Mouse (Mus musculus) urinary bladder, adult 18-20 months (tissue): ENCODE results near the gene Olfr20.
"Not testable (repeated sequence)": the region's sequence is repeated elsewhere in the genome, so short reads cannot be mapped to it uniquely, and the experiment has no call there.

ENCODE experiments used
- DNase-seq, 2 experiments: peaks; one replicate each; pipeline ENCODE4 v3.0.0; 2022; ENCODE audit warnings: low spot score in 2 of 2, mixed read lengths in 2 of 2

Gene Olfr20

DNA sequence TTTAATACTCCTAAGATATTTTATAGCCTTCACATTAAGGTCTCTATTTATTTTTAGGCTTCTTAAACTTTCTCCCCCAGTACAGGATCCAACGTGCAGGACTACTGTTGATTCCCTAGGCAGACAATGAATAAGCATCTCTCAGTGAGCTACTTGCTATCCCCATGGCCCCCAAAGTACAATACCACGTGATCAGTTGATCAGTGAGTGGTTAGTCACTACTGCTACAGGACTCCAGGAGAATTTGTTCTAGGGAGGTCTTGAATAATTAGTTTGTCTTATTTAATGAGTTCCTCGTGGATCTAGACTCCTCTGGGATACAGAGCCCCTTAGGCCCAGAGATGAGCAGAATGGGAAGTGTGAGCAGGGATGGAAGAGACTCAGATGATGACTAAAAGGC lies at the start of gene Olfr20:
Gene Olfr20 (plus strand): TSS at position 301 of the 400 bp plus-strand sequence.
- no peak for DNase-seq

DNA sequence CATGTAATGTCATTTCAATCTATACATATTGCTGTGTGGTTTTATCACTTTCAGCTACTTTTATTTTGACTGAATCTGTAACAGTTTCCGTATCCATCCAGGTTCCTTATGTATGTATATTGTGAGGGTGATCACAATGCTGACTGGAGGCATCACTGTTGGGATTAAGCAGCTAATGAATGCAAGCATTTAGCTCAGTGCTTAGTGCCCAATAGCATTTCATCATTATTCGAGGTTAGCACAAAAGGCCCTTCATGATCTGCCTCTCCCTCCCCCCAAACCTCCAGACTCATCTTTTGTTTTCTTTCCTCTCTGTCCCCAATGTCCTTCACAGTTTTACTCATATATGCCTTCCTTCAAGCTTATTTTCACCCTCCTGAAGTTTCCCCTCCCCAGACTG lies 47.5 kb upstream of the Olfr20 start:
- no peak for DNase-seq

DNA sequence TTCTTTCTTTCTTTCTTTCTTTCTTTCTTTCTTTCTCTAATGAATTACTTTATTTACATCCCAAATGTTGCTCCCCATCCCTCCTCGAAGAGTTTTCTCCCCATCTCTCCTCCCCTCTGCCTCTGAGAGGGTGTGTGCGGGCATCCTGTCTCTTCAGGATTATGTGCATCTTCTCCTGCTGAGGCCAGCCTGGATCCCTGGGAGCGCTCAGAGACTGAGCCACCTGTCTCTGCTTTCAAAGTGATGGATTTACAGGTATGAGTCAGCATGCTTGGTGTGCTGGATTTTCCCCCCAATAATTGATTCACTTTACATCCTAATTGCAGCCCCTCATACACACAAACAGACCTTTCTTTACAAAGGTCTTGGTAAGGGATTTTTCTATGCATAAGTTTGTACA lies 34.6 kb upstream of the Olfr20 start:
- no peak for DNase-seq

DNA sequence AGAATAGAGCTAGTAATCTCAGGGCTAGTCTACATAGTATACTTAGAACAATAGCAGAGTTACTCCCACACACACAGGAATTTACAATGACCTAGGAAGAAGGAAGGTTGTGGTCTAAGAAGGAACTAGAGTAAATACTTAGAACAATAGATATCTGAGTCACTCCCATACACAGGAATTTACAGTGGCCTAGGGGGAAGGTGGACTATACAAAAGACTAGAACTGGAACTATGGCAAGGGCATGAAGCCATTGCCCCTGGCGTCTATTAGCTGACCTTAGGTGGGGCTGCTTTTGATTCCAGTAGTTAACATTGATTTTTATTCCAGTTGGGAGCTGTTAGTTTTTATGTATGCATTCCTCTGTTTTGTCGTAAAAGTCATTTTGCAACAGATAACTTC lies 32.0 kb upstream of the Olfr20 start:
- not testable (repeated sequence) for DNase-seq

DNA sequence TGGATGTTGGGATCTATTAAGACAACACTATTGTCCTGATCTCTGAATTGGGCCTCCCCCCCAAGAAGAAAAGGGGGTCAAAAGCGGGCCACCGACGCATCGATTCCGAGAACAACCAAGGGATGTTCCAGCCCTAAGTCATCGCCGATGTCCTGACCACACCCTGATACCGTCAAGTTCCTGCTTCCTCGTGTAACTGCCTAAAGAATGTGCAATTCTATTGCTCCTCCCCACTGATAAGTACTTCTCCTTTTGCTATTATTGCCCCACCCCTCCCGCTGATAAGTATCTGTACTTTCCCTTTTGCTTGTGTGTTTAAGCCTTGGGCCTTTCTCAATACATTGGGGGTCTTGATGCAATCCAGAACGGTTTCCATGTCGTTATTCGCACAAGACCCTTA lies 29.5 kb upstream of the Olfr20 start:
- not testable (repeated sequence) for DNase-seq

DNA sequence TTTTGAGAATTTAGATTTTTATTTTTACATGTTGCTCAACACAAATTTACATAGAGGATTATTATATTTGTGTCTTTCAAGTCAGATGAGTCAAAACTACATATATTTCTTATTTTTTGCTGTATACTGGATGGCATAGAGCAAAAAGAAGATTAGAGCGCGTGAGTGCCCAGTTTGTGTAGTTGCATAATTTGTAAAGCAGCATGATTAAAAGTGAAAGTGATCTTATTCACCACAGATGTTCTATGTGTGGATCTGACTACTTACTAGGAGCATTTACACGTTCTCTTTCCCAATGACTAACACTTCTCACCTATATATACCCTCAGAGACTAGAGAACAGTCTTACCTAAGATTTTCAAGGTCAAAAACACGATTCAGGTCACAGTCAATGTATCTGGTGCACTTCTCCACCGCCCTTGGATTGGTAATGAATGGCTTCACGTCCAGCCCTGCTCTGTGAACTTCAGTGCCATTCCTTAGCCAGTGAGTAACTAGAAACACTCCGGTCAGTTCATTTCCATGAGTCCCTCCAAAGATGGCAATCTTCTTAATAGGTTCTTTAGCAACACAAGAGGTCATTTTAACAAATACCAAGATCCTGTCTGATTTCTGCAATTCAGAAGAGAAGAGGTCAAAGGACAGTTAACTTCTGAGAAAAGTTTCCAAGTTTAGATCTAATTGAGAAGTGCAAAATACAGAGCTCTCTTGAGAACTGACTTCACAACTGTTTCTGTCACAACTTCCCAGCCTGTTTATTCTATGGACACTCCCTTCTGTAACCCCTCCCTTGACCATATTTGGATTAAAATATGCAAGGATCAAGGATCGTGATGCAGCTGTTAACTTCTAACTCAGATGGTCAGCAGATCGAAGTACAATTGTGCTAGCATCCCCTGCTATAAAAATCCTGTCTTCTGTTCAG lies 26.4 kb upstream of the Olfr20 start:
- DNase-seq = no peak

DNA sequence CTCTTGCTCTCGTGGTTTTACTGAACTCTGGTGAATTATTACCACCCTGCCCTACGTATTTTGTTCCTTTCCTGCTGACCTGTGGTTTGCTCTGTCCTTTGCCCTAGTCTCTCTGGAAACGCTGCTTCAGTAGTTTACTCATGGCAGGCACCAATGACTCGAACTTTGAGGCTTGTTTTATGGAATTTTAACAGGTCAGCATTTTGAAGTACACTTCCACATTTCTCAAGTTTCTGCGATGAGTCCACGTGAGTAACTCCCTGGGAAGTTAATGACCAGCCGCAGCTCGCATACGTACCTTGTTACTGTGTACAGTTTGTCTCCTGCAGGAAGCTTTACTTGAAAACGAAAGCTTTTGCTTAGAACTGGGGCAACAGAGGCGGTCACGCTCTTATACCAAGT lies 24.1 kb upstream of the Olfr20 start:
- DNase-seq = peak; percentile 14 to 16

DNA sequence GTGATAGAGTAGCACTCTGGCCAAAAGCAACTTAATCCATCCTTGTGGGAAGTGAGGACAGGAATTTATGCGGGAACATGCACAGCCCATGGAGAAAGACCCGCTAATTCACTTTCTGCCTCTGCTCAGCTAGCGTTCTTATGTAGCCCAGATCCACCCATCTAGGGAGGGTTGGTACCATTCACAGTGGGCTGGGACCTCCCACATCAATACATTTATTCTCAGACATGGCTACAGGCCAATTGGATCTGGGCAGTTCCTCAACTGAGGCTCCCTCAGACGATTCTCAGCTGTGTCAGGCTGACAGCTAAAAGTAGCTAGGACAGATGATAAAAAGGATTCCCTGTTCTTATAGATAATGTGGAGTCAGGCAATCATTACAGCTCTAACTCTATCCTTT lies 23.2 kb upstream of the Olfr20 start:
- no peak for DNase-seq

DNA sequence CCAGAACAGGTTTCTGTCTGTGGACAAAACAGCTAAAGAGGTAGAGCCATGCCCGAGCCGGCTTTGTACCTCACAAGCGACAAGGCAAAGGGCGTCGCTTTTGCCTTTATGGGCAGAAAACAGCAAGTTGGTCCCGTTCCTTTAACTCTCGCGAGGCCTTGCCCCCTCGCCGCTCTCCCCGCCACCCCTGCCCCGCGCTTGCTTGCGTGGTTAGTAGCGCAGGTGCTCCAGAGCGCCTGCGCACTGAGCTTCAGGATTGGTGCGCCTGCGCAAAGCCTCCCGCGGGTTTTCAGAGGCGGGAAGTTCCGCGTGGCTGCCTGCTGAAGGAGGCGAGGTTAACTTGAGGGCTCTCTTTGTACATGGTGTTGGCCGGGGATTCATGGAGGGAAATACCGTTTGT lies 21.1 kb upstream of the Olfr20 start, which contains the start of the genes Aspa, Gm49340 and Spata22:
Gene Aspa (minus strand): TSS at position 155 of the 400 bp plus-strand sequence.
Gene Gm49340 (plus strand): TSS at position 300 of the 400 bp plus-strand sequence.
Gene Spata22 (plus strand): TSS at position 300 of the 400 bp plus-strand sequence.
- no peak for DNase-seq

DNA sequence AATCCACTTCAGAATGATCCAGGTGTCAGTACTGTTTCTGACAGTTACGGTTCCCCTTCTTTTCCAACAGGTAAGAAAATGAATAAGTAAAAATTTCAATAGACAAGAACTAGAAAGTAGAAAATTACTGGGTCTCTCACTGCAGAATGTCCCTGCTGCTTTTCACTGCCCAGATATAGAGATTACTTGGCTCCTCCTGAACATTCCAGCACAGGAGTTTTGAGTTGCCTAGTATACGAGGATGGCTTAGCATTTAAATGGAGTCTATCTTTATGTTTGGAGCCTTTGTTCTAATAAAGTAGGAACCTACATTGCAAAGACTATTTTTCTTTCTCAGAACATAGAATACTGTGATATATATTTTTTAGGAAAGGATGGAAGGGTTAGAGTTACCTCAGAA lies 17.2 kb upstream of the Olfr20 start:
- no peak for DNase-seq

DNA sequence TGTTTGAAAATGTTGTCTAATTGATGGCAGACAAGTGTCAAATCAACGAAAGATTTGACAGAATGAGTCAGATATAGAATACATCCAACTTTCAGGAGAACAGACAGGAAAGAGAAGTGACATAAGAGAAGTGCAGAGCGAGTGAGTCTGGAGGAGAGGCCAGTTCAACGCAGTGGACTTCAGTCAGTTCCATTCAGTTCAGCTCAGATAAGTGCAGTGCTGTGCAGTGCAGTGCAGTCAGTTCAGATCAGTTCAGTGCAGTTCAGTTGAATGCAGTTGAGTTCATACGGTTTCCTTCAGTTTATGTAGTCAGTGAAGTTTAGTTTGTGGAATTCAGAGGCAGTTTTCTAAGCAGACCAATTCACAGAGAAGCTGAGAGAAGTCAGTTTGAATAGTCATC lies 13.7 kb upstream of the Olfr20 start:
- DNase-seq = no peak

DNA sequence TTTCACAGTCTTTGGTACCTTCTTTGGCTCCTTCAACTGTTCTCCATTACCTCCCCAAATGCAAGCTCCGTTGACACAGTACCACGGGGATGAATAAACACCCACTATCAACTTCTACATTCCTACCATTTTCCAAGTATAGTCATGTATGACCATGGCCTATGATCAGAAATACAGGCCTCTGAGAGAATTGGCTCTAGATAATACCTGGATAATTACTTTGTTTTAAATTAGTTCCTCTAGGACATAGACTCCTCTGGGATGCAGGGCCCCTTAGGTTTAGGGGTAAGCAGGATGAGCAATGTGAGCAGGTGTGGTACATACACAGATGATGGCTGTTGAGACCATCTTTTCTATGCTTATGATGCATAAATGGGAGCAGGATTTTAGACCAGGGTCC lies 20.4 kb downstream of the Olfr20 start, which contains the start of gene Olfr376:
Gene Olfr376 (plus strand): TSS at position 301 of the 400 bp plus-strand sequence.
- no peak for DNase-seq

DNA sequence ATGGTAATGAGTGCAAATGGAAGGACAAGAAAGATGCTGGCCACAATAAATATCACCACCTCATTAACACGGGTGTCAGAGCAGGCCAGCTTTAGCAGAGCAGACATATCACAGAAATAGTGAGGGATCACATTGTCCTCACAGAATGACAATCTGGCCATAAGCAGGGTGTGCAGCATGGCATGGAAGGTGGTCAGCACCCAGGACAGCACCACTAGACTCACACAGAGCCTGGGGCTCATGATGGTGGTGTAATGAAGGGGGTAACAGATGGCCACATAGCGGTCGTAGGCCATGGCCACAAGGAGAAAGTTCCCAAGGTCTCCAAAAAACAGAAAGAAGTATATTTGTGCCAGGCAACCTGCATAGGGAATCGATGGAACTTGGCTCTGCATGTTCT lies 44.8 kb downstream of the Olfr20 start:
- no peak for DNase-seq

DNA sequence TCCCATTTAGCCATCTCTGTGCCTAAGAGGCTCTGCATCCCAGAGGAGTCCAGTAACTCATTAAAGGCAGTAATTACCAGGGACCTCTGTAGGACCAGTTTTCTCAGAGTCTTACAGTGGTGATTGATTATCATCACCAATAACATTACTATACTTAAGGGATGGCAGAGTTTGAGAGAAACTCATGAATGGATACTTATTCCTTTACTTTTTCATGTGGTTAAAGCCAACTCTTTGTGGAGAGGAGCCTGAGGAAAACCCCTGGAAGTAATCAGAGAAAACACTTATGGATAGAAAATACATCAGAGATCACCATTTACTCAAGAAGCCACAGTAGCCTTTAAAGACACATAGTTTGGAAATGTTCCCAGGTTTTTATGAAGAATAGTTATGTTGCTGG lies 48.9 kb downstream of the Olfr20 start, which contains the start of gene Olfr1:
Gene Olfr1 (minus strand): TSS at position 101 of the 400 bp plus-strand sequence.
- no peak for DNase-seq
